Mouse (Mus musculus) kidney, postnatal 36 days (tissue): ENCODE results near the gene Gm3383.
"Not testable (repeated sequence)": the region's sequence is repeated elsewhere in the genome, so short reads cannot be mapped to it uniquely, and the experiment has no call there.

Experiments used
- DNase-seq, 2 experiments: peaks; one replicate each; pipeline ENCODE4 v3.0.0; 2021 to 2022; ENCODE audit warnings: mixed read lengths in 2 of 2

Gm3383 gene

DNA sequence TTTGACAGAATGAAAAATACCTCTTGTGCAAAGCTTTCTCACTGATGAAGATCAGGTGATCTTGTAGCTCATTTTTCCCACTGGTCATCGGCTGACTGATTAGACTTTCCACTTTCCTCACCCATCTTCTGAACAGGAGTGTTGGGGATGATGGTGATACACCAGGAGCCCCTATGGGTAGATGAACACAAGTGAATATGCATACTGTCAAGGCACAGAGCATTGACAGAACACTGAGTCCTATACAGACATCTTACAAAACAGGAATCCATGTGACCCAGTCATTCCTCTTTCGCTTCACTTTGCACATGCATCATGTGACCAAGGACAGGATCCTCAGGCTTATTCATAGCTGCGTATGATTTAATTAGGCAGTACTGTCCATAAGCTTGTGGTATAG lies at the start of gene Gm3383:
Gm3383 (minus strand) TSS at position 101 of the 400 bp plus-strand sequence.
- not testable (repeated sequence) for DNase-seq

DNA sequence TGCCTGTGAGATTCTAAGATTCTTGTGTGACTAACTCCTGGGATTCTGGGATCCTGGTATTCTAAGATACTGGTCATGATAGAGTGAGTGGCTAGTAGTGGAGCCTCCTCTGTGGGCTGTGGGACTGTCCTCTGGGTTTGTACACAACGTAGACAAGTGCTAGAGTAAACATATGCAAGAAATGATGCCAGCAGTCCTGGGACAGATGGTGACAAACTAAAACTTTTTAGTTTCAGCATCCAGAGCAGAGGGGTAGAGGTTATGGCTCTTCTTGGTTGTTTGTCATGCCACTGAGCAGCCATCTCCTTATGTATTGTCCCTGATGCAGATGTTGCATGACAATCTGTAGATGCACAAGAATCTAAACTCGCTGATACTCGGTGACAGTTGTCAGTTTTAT lies 48.1 kb upstream of the Gm3383 start:
- DNase-seq = not testable (repeated sequence)

DNA sequence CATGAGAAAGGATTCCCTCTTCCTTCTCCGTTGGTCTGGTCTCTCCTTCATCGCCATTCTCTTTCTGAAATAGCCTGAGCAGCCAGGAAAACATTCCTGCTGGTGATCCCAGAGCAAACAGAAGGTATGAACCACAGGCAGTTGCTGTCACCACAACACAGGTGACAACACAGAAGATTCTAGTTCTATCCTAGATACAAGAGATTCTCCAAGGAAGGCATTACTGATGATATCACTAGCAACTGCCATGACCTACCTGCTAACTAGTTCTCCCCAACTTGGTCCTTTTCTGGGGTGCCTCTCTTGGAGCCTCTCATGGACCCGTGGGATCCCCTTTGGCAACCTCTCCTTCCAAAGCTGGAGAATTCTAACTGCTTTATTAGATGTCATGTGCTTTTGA lies 22.4 kb upstream of the Gm3383 start, which contains the start of gene Gm3424:
Gm3424 (minus strand) TSS at position 101 of the 400 bp plus-strand sequence.
- not testable (repeated sequence) for DNase-seq

DNA sequence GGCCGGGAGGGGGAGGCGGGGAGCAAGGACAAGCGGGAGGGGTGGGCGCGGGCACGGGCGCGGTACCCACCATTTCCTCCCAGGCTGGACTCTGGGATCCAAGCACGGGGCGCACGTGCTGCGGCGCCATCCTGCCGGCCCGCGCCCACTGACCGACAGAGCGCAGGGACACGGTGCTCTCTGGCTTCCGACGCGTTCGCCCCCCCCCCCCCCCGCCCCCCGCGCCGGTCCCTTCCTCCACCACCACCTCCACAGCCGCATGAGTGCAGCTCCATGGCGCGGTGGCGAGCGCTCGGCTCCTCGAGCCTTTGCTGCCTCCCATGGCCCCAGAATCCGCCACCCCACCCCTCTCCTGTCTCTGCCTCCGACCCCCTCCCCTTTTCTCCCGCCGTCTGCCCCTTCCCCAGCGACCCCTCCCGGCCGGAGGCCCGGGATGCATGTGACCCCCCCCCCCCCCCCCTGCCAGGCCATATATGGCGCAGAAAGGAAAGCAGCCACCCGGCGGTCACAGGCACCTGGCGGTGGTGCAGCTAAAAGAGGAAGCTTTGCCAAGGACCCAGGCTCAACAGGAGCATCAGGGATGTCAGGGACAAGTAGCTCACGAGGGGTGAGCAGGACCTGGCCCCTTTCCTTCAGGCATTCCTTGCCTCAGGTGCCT lies 5.0 kb upstream of the Gm3383 start:
- DNase-seq = not testable (repeated sequence)

DNA sequence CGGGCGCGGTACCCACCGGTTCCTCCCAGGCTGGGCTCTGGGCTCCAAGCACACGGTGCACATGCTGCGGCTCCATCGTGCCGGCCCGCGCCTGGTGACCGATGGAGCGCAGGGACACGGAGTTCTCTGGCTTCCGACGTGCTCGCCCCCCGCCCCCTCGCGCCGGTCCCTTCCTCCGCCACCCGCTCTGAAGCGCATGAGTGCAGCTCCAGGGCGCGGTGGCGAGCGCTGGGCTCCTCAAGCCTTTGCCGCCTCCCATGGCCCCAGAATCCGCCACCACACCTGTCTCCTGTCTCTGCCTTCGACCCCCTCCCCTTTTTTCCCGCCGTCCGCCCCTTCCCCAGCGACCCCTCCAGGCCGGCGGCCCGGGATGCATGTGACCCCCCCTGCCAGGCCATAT lies 66.3 kb downstream of the Gm3383 start, which contains the start of gene Gm3373:
Gm3373 (minus strand) TSS at position 101 of the 400 bp plus-strand sequence.
- DNase-seq = not testable (repeated sequence)

DNA sequence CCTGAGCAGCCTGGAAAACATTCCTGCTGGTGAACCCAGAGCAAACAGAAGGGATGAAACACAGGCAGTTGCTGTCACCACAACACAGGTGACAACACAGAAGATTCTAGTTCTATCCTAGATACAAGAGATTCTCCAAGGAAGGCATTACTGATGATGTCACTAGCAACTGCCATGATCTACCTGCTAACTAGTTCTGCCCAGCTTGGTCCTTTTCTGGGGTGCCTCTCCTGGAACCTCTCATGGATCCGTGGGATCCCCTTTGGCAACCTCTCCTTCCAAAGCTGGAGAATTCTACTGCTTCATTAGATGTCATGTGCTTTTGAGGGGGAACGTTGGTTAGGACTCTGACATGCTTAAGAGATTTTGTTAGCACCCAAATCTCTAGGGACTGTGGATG lies 120.4 kb downstream of the Gm3383 start, which contains the start of gene Gm9603:
Gm9603 (minus strand) TSS at position 101 of the 400 bp plus-strand sequence.
- not testable (repeated sequence) for DNase-seq

DNA sequence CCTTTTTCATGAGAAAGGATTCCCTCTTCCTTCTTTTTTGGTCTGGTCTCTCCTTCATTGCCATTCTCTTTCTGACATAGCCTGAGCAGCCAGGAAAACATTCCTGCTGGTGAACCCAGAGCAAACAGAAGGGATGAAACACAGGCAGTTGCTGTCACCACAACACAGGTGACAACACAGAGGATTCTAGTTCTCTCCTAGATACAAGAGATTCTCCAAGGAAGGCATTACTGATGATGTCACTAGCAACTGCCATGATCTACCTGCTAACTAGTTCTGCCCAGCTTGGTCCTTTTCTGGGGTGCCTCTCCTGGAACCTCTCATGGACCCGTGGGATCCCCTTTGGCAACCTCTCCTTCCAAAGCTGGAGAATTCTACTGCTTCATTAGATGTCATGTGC lies 174.9 kb downstream of the Gm3383 start, which contains the start of gene Gm8265:
Gm8265 (minus strand) TSS at position 101 of the 400 bp plus-strand sequence.
- DNase-seq = not testable (repeated sequence)
